Mouse (Mus musculus): ENCODE data around the gene Map1lc3b. TPM values are rescaled to one million over a fixed set of nuclear protein-coding genes. Genes with fewer than 3 reads are reported as not detected.

Map1lc3b gene
- polyA plus RNA-seq, 1 experiment from 2014 or later: 177 TPM

DNA sequence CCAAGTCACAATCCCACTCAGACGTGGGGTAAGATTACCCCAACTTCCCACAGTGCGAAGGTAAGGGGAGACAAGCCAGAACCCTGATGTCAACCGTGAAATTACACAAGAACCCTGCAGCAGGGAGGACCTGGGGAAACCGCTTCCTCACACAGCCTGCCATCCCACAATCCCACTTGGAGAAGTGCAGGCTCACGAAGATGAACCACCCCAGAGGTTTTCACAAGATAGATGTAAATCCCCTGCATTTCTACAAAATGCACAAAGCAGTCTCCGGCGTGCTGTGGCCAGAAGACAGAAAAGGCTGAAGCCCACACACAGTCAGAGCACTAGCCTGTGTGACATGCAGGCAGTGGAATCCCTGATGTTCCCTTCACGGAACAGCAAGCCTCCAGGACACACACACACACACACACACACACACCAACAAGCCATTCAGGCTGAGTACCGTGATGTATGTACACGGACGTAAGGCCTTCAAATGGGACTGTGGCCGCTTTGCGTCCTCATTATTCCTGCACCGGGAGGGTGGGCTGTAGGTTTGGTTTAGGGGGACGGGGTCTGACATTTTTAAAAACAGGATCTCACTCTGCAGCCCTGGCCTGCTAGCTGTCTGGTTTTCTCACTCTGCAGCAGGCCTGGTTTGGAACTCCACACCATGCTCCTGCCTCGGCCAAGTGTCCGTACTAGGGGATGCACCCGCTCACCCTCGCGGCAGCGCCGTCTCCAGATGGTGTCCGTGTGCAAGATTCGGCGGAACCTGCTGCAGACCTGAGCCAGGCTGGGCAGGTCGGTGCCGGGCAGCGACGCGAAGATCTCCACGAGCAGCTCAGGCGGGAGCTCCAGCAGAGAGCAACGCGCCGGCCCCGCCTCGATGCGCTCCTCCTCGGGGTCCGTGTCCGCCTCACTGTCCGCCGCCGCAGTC, 12.1 kb upstream of the Map1lc3b start:
- peaks cover 20% of the 10 kb centered on the region for H3K4me1 ChIP-seq (replicated peaks)
- H3K4me3 ChIP-seq (replicated peaks): peak overlapping the region; percentile 81
- H3K9me3 ChIP-seq: no peaks in the 10 kb centered on the region
- H3K9ac ChIP-seq: peak overlapping the region; percentile 79
- peak; percentile 61 for ATAC-seq
- no peaks in the 10 kb centered on the region for H3K36me3 ChIP-seq
- peak overlapping the region; percentile 68 for H3K27ac ChIP-seq
- peak overlapping the region; percentile 84 for H3K4me2 ChIP-seq (replicated peaks)
- WGBS: 2% methylated on average over 44 of the region's 44 CpGs
- H3K27me3 ChIP-seq (replicated peaks): no peaks in the 10 kb centered on the region

DNA sequence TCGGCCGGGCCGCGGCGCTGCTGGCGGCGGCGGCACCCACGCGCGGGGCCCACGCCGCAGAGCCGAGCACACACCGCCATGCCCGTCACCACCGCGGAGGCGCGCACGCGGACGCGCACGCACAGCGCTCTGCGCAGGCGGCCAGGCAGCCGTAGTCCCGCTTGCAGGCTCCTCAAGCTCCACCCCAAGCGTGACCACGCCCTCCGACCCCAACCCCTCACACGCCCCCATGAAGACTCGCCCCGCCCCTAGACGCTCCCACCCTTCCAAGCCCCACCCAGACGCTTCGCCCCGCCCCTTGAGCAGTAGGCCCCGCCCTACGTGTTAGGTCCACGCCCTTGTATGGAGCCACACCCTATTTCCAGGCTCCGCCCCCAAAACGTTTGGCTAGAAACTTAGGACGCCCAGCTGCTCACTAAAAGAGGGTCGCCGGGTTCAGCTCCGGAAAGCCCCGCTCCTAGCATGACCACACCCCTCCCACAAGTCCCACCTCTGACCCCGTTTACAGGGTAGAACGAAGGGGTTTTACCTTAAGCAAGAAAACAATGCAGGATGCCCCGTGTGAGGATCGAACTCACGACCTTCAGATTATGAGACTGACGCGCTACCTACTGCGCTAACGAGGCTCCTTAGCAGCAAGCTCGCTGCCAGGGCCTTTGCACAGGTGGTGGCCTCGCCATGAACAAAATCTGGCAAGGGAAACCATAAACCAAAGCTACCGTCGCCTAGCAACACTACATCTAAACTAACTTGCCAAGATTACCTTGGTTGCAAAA, 11.3 kb upstream of the Map1lc3b start, which contains the start of gene Fbxo31:
Gene Fbxo31 (minus strand): TSS at position 131 of the 776 bp plus-strand sequence.
- Histone ChIP-seq H3K4me1 (replicated peaks) (peaks cover 12% of the 10 kb centered on the region), H3K27ac (peak within 1 kb of the TSS; percentile 68), H3K27me3 (replicated peaks) (no peaks in the 10 kb centered on the region), H3K4me3 (replicated peaks) (peak within 1 kb of the TSS; percentile 81), H3K9ac (peak within 1 kb of the TSS; percentile 79), H3K36me3 (no peaks in the 10 kb centered on the region), H3K4me2 (replicated peaks) (peak within 1 kb of the TSS; percentile 84), H3K9me3 (no peaks in the 10 kb centered on the region)
- ATAC-seq: peak; percentile 95
- WGBS: 2% methylated on average over 63 of the region's 63 CpGs

DNA sequence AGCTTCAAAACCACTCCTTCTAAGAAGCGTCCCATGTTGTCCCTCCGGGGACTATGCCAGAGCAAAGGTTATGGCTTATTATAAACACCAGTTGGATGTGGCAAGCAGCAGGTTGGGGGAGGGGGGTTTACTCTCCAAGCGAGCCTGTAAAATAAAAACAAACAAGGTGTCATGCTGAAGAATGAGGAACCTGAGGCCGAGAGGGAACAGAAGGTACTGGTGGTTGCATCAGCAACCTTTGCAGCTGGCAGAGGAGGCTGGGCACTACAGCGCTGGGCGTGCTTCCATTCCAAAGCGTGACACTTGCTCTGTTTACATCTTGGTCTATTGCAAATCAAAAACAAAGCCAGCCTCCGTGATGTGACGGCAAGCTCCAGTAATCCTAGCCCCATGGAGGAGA, 9.7 kb upstream of the Map1lc3b start:
- WGBS: 19% methylated on average over 9 of the region's 9 CpGs
- no peak for ATAC-seq
- Histone ChIP-seq H3K27ac (no peak overlapping the region), H3K4me2 (replicated peaks) (no peak overlapping the region), H3K9me3 (no peaks in the 10 kb centered on the region), H3K27me3 (replicated peaks) (no peaks in the 10 kb centered on the region), H3K9ac (no peak overlapping the region), H3K4me1 (replicated peaks) (peaks cover 15% of the 10 kb centered on the region), H3K4me3 (replicated peaks) (no peak overlapping the region), H3K36me3 (no peaks in the 10 kb centered on the region)

DNA sequence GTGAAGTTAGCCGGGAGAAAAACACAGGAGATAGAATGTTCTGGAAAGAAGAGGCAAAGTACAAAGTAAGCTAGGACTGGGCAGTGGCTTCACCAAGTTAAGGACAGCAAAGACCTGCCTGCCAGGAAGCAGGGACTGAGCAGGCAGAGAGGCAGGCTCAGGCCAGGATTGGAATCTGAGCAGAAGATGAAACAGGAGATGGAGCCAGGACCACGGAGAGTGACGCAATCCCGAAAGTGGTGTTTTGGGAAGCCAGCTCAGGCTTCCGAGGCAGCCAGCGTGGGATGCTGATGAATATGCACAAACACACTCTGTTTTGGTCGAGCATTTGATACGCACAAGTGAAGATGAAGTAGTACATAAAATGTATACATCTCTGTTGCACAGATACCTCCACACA, 6.5 kb upstream of the Map1lc3b start:
- H3K4me3 ChIP-seq (replicated peaks): no peak overlapping the region
- no peaks in the 10 kb centered on the region for H3K9me3 ChIP-seq
- no peak overlapping the region for H3K4me2 ChIP-seq (replicated peaks)
- no peak overlapping the region for H3K9ac ChIP-seq
- no peaks in the 10 kb centered on the region for H3K36me3 ChIP-seq
- H3K27ac ChIP-seq: no peak overlapping the region
- H3K4me1 ChIP-seq (replicated peaks): peaks cover 4% of the 10 kb centered on the region; the same call in 1 of the 2 replicates
- no peaks in the 10 kb centered on the region for H3K27me3 ChIP-seq (replicated peaks)
- ATAC-seq: no peak
- WGBS: 45% methylated on average over 8 of the region's 8 CpGs

DNA sequence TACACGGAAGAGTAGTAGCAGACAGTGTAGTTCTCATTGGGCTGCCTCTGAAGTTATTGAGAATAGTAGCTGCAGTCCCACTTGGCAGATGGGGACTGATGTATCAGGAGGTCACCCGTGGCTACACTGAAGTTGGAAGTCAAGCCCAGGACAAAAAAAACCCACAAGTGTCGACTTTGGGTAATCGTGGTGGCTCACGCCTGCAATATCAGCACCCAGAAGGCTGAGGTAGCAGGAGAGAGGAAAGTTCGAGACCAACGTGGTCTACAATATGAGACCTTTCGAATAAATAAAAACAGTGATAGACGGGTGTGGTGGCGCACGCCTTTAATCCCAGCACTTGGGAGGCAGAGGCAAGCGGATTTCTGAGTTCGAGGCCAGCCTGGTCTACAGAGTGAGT, 5.4 kb upstream of the Map1lc3b start:
- Histone ChIP-seq H3K4me2 (replicated peaks) (peak overlapping the region; percentile 61), H3K9me3 (no peaks in the 10 kb centered on the region), H3K36me3 (no peaks in the 10 kb centered on the region), H3K4me3 (replicated peaks) (peak overlapping the region; percentile 47), H3K27ac (no peak overlapping the region), H3K27me3 (replicated peaks) (no peaks in the 10 kb centered on the region), H3K9ac (peak overlapping the region; percentile 46), H3K4me1 (replicated peaks) (peaks cover 5% of the 10 kb centered on the region; the same call in 1 of the 2 replicates)
- no peak for ATAC-seq
- WGBS: 47% methylated on average over 13 of the region's 13 CpGs

DNA sequence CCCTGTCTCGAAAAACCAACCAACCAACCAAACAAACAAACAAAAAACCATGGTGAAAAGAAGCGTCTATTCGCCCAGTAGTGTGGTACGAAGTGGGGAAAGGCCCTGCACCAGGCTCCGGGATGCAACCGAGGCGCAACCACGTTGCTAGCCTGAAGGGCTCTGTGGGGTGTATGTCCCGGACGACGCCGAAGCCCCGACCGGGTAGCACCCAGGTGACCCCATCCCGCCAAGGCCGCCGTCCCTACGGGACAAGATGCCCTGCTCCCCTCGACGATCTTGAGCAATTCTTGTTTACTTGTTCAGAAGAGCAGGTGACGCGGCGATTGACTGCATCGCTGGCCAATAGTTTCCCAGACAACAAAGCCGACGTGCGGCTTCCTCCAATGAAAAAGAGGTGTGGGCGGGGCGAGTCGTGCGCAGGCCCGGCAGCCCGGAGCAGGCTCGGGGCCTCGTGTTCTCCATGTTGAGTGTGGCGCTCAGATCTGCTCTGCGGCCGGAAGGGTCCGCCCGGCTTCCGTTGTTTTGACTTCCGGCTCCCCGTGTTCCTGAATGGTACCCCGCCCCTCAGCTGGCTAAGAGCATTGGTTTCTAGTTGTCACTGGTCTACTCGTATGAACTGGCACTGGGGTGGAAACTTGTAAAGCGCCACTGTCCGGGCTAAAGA, 4.9 kb upstream of the Map1lc3b start:
- Histone ChIP-seq H3K9me3 (no peaks in the 10 kb centered on the region), H3K27me3 (replicated peaks) (no peaks in the 10 kb centered on the region), H3K9ac (peak overlapping the region; percentile 46), H3K4me2 (replicated peaks) (peak overlapping the region; percentile 61), H3K27ac (no peak overlapping the region), H3K4me1 (replicated peaks) (peaks cover 7% of the 10 kb centered on the region; the same call in 1 of the 2 replicates), H3K36me3 (no peaks in the 10 kb centered on the region), H3K4me3 (replicated peaks) (peak overlapping the region; percentile 47)
- ATAC-seq: peak; percentile 96
- WGBS: under 1% methylated on average over 47 of the region's 47 CpGs

DNA sequence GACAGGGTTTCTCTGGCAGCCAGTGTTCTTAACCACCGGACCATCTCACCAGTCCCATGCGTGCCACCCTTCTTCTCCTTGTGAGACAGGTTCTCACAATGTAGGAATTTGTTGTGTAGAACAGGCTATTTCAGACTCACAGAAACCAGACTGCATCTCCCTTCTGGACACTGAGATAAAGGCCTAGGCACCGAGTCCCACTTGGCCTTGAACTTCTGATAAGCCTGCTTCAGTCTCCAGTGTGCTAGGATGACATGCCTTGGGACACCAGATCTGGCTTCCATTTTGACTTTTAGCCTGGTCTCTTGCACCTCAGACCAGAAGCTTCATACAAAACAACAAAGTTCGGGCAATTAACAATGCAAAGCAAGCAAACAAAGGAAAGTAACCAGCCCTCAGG, 1.4 kb upstream of the Map1lc3b start:
- no peak overlapping the region for H3K27ac ChIP-seq
- no peaks in the 10 kb centered on the region for H3K27me3 ChIP-seq (replicated peaks)
- ATAC-seq: no peak
- no peak overlapping the region for H3K4me3 ChIP-seq (replicated peaks)
- peaks cover 20% of the 10 kb centered on the region for H3K4me1 ChIP-seq (replicated peaks)
- no peaks in the 10 kb centered on the region for H3K9me3 ChIP-seq
- no peak overlapping the region for H3K4me2 ChIP-seq (replicated peaks)
- no peaks in the 10 kb centered on the region for H3K36me3 ChIP-seq
- no peak overlapping the region for H3K9ac ChIP-seq
- WGBS: 78% methylated on average over 4 of the region's 4 CpGs

DNA sequence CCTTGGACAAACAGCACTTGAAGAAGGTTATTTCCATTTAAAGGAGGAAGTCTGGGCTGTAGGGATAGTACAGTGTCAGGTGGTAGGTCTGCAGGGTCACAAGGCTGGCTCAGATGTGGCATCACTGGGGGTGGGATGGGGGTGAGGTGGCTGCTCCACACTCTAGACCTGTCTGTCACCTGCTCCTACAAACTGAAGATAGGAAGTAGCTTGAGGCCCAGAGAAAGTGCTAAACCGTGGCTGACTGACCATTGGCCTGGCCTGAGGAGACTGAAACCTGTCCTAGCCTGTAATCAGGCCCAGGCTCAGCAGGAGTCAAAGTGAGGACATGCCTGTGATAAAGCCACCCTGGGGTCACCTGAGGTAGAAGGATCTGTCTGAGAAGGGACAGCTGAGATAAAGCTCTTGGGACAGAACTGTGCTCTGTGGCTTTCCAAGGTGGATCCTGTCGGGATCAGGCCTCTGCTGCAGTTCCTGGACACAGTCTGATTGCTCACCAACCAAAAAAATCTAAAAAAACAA, 895 bp upstream of the Map1lc3b start:
- no peaks in the 10 kb centered on the region for H3K9me3 ChIP-seq
- H3K36me3 ChIP-seq: 0 out of 2 replicates have a peak, but pooled peaks cover under 1% of the 10 kb centered on the region
- H3K27ac ChIP-seq: no peak overlapping the region
- H3K4me3 ChIP-seq (replicated peaks): no peak overlapping the region
- 51% methylated on average over 2 of the region's 2 CpGs for WGBS
- peaks cover 20% of the 10 kb centered on the region for H3K4me1 ChIP-seq (replicated peaks)
- H3K27me3 ChIP-seq (replicated peaks): no peaks in the 10 kb centered on the region
- no peak overlapping the region for H3K4me2 ChIP-seq (replicated peaks)
- H3K9ac ChIP-seq: no peak overlapping the region
- no peak for ATAC-seq

DNA sequence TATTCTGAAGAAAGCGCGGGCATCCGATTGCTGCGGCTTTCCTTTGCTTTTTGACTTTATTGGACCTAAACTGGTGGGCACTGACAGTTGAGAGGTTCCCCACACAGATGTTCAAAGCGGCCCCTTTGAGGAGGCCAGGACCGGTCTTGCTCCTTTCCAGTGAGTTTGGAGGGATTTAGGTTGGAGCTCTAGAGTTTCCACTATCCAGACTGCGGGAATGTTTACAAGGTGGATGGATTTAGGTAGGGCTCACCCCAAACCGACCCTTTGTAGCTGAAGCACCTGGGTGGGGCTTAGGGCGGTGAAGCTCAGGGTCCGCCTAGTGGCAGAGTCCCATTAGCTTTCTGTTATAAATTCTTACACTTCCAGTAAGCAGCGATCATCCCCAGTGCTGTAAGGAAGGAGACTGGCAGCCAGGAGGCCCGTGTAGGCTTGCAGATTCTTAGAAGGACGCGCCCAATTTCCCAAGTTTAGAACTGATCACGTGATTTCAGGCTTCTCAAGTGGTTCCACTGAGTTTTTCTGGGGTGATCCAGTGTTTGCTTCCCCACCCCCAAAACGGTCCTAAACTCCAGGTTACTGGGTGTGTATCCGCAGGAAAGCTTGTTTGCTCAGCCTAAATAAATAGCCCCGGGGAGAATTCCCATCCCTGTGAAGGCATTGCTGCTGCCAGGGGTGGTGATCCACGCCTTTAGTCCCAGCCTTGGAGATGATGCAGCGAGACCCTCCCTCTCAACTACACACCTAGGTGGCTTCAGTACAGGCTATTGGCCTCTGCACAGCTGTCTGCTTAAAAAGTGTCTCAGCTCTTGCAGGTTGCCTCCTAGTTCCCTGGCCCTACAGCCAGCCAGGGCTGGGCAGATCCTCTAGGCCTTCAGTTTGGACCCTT, 1.3 kb downstream of the Map1lc3b start:
- peak; percentile 42 for ATAC-seq
- H3K4me2 ChIP-seq (replicated peaks): peak overlapping the region; percentile 90
- peaks cover 11% of the 10 kb centered on the region for H3K36me3 ChIP-seq
- no peaks in the 10 kb centered on the region for H3K27me3 ChIP-seq (replicated peaks)
- no peaks in the 10 kb centered on the region for H3K9me3 ChIP-seq
- peaks cover 16% of the 10 kb centered on the region for H3K4me1 ChIP-seq (replicated peaks)
- 11% methylated on average over 20 of the region's 20 CpGs for WGBS
- peak overlapping the region; percentile 51; the same call in 1 of the 2 replicates for H3K27ac ChIP-seq
- peak overlapping the region; percentile 83 for H3K9ac ChIP-seq
- H3K4me3 ChIP-seq (replicated peaks): peak overlapping the region; percentile 90

DNA sequence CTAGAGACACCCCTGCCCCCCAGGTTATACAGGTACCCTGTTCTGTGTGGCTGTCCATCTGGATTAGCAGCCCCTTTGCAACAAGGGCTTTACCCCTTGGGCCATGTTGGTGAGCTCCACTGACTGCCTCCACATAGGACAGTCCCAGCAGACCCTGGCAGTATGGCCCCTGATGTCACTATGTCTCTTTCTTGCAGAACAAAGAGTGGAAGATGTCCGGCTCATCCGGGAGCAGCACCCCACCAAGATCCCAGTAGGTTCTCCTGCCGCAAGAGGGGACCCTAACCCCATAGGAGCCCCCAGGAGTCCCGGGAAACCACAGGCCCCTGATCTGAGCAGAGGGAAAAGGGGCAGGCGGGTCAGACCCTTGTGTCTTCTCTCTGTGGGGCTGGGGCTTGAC, 3.1 kb downstream of the Map1lc3b start:
- no peak overlapping the region for H3K4me2 ChIP-seq (replicated peaks)
- 88% methylated on average over 5 of the region's 5 CpGs for WGBS
- no peak for ATAC-seq
- H3K4me3 ChIP-seq (replicated peaks): no peak overlapping the region
- no peaks in the 10 kb centered on the region for H3K27me3 ChIP-seq (replicated peaks)
- peaks cover 16% of the 10 kb centered on the region for H3K4me1 ChIP-seq (replicated peaks)
- no peak overlapping the region for H3K9ac ChIP-seq
- peak overlapping the region; percentile 22; the same call in 1 of the 2 replicates for H3K27ac ChIP-seq
- H3K9me3 ChIP-seq: no peaks in the 10 kb centered on the region
- H3K36me3 ChIP-seq: peaks cover 18% of the 10 kb centered on the region

DNA sequence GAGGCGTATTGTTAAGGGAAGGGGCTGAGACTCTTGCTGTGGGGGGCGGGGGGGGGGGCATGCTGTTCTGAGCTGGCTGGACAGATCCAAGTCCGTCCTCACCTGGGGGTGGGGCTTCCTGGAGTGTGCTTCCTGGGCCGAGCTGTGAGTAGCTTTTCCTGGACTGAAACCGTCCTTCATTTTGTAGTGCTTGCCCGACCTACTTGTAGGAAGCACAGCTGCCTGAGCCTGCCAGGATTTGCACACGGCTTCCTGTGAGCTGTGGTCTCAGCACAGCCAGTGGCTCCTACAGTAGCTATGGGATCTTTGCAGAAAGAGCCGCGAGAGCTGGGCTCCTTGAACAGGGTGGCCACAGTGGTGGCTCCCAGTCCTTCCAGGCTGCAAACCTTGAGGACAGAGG, 3.8 kb downstream of the Map1lc3b start:
- H3K9me3 ChIP-seq: no peaks in the 10 kb centered on the region
- H3K4me1 ChIP-seq (replicated peaks): peaks cover 16% of the 10 kb centered on the region
- no peaks in the 10 kb centered on the region for H3K27me3 ChIP-seq (replicated peaks)
- 69% methylated on average over 9 of the region's 9 CpGs for WGBS
- no peak for ATAC-seq
- H3K27ac ChIP-seq: no peak overlapping the region
- no peak overlapping the region for H3K9ac ChIP-seq
- peaks cover 19% of the 10 kb centered on the region for H3K36me3 ChIP-seq
- no peak overlapping the region for H3K4me2 ChIP-seq (replicated peaks)
- no peak overlapping the region for H3K4me3 ChIP-seq (replicated peaks)

Data from intestine, embryonic 15.5 days (tissue).